Mouse (Mus musculus) MEL (cell line): Measurements from ENCODE around the gene Glra1. TPM values are rescaled to one million over a fixed set of nuclear protein-coding genes. Genes with fewer than 3 reads are reported as not detected.

Experiments
- DNase-seq: peaks from one replicate; pipeline ENCODE4 v3.0.0; 2011; ENCODE audit warnings: low read depth, low spot score
- H3K27ac ChIP-seq: 2 replicates; pipeline ENCODE4 v1.5.1; 2012; ENCODE audit warnings: low read depth, mild to moderate bottlenecking, control low read depth, low read length, moderate library complexity; ENCODE audit not compliant: control insufficient read depth
- H3K27me3 ChIP-seq, 2 experiments: fragments of 150-350 bp in 1 of 2; sonication (generic) in 1 of 2; 2 replicates each; pipeline ENCODE4 v1.6.1; 2012; ENCODE audit warnings: low read length in 2 of 2, mild to moderate bottlenecking in 2 of 2, improper control_type of control experiment in 1 of 2, moderate library complexity in 1 of 2; ENCODE audit not compliant: insufficient read depth in 2 of 2, control insufficient read depth in 1 of 2
- H3K36me3 ChIP-seq, 2 experiments: 2 replicates each; pipeline ENCODE4 v1.6.1; 2012 to 2014; ENCODE audit warnings: low read length in 2 of 2, improper control_type of control experiment in 1 of 2, inconsistent platforms in 1 of 2, mild to moderate bottlenecking in 1 of 2; ENCODE audit not compliant: insufficient read depth in 2 of 2, control insufficient read depth in 1 of 2
- H3K4me1 ChIP-seq, 2 experiments: fragments of 150-350 bp in 1 of 2; sonication (generic) in 1 of 2; 2 replicates each; pipeline ENCODE4 v1.6.1; 2012; ENCODE audit warnings: low read length in 2 of 2, improper control_type of control experiment in 1 of 2, mild to moderate bottlenecking in 1 of 2; ENCODE audit not compliant: insufficient read depth in 2 of 2, control insufficient read depth in 1 of 2
- H3K4me3 ChIP-seq, 2 experiments: fragments of 150-350 bp in 1 of 2; sonication (generic) in 1 of 2; 2 replicates each; pipeline ENCODE4 v1.5.1; 2012; ENCODE audit warnings: low read depth in 2 of 2, low read length in 2 of 2, mild to moderate bottlenecking in 2 of 2, moderate library complexity in 2 of 2, control low read depth in 1 of 2, improper control_type of control experiment in 1 of 2; ENCODE audit not compliant: control insufficient read depth in 1 of 2, insufficient read depth in 1 of 2
- H3K79me2 ChIP-seq: 2 replicates; pipeline ENCODE4 v1.6.1; 2012; ENCODE audit warnings: mild to moderate bottlenecking, low read length, moderate library complexity; ENCODE audit not compliant: control insufficient read depth, poor library complexity, insufficient read depth
- H3K9ac ChIP-seq: 2 replicates; pipeline ENCODE4 v1.6.1; 2012; ENCODE audit warnings: low read depth, mild to moderate bottlenecking, control low read depth, low read length, moderate library complexity; ENCODE audit not compliant: control insufficient read depth, poor library complexity, severe bottlenecking
- H3K9me3 ChIP-seq: fragments of 150-350 bp; sonication (generic); replicated peaks from 2 replicates; pipeline ENCODE4 v1.6.1; 2012; ENCODE audit warnings: mild to moderate bottlenecking, low read length, improper control_type of control experiment, moderate library complexity; ENCODE audit not compliant: insufficient read depth
- BHLHE40 ChIP-seq: IDR thresholded peaks from 2 replicates; pipeline ENCODE4 v1.6.1; 2012; ENCODE audit warnings: low read depth, mild to moderate bottlenecking, inconsistent platforms, low read length, improper control_type of control experiment, borderline replicate concordance
- EP300 ChIP-seq, 2 experiments: IDR thresholded peaks; 2 replicates each; pipeline ENCODE4 v1.6.1; 2011; ENCODE audit warnings: improper control_type of control experiment in 2 of 2, low read length in 2 of 2, low read depth in 1 of 2, mild to moderate bottlenecking in 1 of 2
- ETS1 ChIP-seq: IDR thresholded peaks from 2 replicates; pipeline ENCODE4 v1.6.1; 2012; ENCODE audit warnings: low read depth, mild to moderate bottlenecking, inconsistent platforms, low read length, improper control_type of control experiment, moderate library complexity
- GATA1 ChIP-seq: IDR thresholded peaks from 2 replicates; pipeline ENCODE4 v1.6.1; 2011; ENCODE audit warnings: low read depth, low read length, improper control_type of control experiment
- JUND ChIP-seq: IDR thresholded peaks from 2 replicates; pipeline ENCODE4 v1.6.1; 2011; ENCODE audit warnings: low read depth, mild to moderate bottlenecking, improper control_type of control experiment, low read length
- MAX ChIP-seq: IDR thresholded peaks from 2 replicates; pipeline ENCODE4 v1.6.1; 2011; ENCODE audit warnings: low read length, improper control_type of control experiment
- MAZ ChIP-seq: IDR thresholded peaks from 2 replicates; pipeline ENCODE4 v1.6.1; 2012; ENCODE audit warnings: low read depth, mild to moderate bottlenecking, inconsistent platforms, low read length, improper control_type of control experiment
- MYC ChIP-seq: IDR thresholded peaks from 2 replicates; pipeline ENCODE4 v1.6.1; 2011; ENCODE audit warnings: low read depth, mild to moderate bottlenecking, low read length, improper control_type of control experiment, moderate library complexity
- POLR2AphosphoS2 ChIP-seq: IDR thresholded peaks from 2 replicates; pipeline ENCODE4 v1.6.1; 2011; ENCODE audit warnings: low read length, improper control_type of control experiment
- RAD21 ChIP-seq: IDR thresholded peaks from 2 replicates; pipeline ENCODE4 v1.6.1; 2011; ENCODE audit warnings: mild to moderate bottlenecking, low read depth, low read length, improper control_type of control experiment
- RCOR1 ChIP-seq: IDR thresholded peaks from 2 replicates; pipeline ENCODE4 v1.6.1; 2012; ENCODE audit warnings: low read depth, mild to moderate bottlenecking, inconsistent platforms, low read length, improper control_type of control experiment
- SMC3 ChIP-seq: IDR thresholded peaks from 2 replicates; pipeline ENCODE4 v1.6.1; 2011; ENCODE audit warnings: low read depth, low read length, improper control_type of control experiment
- TAL1 ChIP-seq: IDR thresholded peaks from 2 replicates; pipeline ENCODE4 v1.6.1; 2012; ENCODE audit warnings: mild to moderate bottlenecking, inconsistent platforms, low read length, moderate library complexity, mixed read lengths
- TBP ChIP-seq: IDR thresholded peaks from 2 replicates; pipeline ENCODE4 v1.8.0; 2011; ENCODE audit warnings: low read depth, low read length, improper control_type of control experiment
- TCF12 ChIP-seq: IDR thresholded peaks from 2 replicates; pipeline ENCODE4 v1.6.1; 2014; ENCODE audit warnings: low read depth, mild to moderate bottlenecking, inconsistent platforms, low read length, improper control_type of control experiment, moderate library complexity
- USF1 ChIP-seq: IDR thresholded peaks from 2 replicates; pipeline ENCODE4 v1.6.1; 2014; ENCODE audit warnings: low read depth, mild to moderate bottlenecking, inconsistent platforms, low read length, improper control_type of control experiment, moderate library complexity
- ZC3H11A ChIP-seq: IDR thresholded peaks from 2 replicates; pipeline ENCODE4 v1.6.1; 2012; ENCODE audit warnings: low read depth, mild to moderate bottlenecking, inconsistent platforms, low read length, improper control_type of control experiment
- ZMIZ1 ChIP-seq: IDR thresholded peaks from 2 replicates; pipeline ENCODE4 v1.6.1; 2012; ENCODE audit warnings: low read depth, mild to moderate bottlenecking, inconsistent platforms, low read length, improper control_type of control experiment, moderate library complexity
- ZNF384 ChIP-seq: IDR thresholded peaks from 2 replicates; pipeline ENCODE4 v1.6.1; 2012; ENCODE audit warnings: low read depth, mild to moderate bottlenecking, inconsistent platforms, low read length, improper control_type of control experiment
- polyA plus RNA-seq, 2 experiments: library from polyadenylated mRNA; stranded (reverse) in 1 of 2; unstranded in 1 of 2; fragments of >175 nt in 1 of 2; fragments of >200 nt in 1 of 2; gene quantifications; 2 replicates each; pipeline versions ENCODE4 v1.2.1 to v1.2.4; 2012; ENCODE audit warnings: low replicate concordance in 2 of 2, low read depth in 1 of 2; ENCODE audit not compliant: insufficient read length in 2 of 2, insufficient read depth in 1 of 2, missing spikeins in 1 of 2
- total RNA-seq: library from RNA; depleted of rRNA; stranded (reverse); fragments of 300-350 nt; gene quantifications from 2 replicates; pipeline ENCODE4 v1.2.3, GENCODE M21; 2012

The Glra1 gene
- total and polyA plus RNA-seq, 3 experiments, result not detected

GRCm38 (mm10) chr11:55468012-55468411, 140.0 kb downstream of the Glra1 start:
- Histone ChIP-seq H3K79me2 (peaks cover 45% of the 10 kb centered on the region), H3K4me1 (peaks cover 5 to 11% of the 10 kb centered on the region in 2 experiments), H3K9ac (peak overlapping the region; percentile 89), H3K9me3 (no peaks in the 10 kb centered on the region), H3K36me3 (peaks cover 11 to 21% of the 10 kb centered on the region in 2 experiments), H3K27ac (peak overlapping the region; percentile 95), H3K27me3 (no peaks in the 10 kb centered on the region), H3K4me3 (peak overlapping the region; percentile 63 to 69)
- TF ChIP-seq MAX (peak; percentile 75), MYC (no peak)
- DNase-seq, result no peak

DNA sequence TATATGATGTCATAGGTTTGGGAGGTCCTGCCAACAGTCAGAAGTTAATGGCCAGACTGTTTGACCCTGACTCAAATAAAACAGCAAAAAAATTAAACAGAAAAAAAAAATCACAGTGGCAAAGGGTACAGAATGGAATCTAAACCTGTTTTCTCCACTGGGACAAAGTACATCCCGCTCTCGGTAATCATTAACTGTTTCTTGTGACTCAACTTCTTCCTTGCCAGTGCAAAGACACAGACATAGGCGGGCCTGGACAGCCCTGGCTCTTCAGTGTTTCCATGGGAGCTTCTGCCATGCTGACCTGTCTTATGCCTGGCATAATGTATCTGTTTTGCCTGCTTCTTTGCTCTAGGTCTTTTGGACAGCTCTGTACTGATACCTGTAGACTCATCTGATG, 142.8 kb downstream of the Glra1 start:
- Histone ChIP-seq H3K79me2 (peaks cover 25% of the 10 kb centered on the region), H3K4me1 (peaks cover 5 to 18% of the 10 kb centered on the region in 2 experiments), H3K36me3 (peaks cover 0 to 11% of the 10 kb centered on the region in 2 experiments; a peak in 2 of 4 replicates), H3K9ac (no peak overlapping the region), H3K9me3 (no peaks in the 10 kb centered on the region), H3K27me3 (no peaks in the 10 kb centered on the region), H3K27ac (no peak overlapping the region), H3K4me3 (no peak overlapping the region)
- no peak for DNase-seq
- TF ChIP-seq TBP, result no peak
- no peak for TF ChIP-seq MAZ
- no peak for TF ChIP-seq POLR2AphosphoS2
- no peak for TF ChIP-seq ZNF384
- TF ChIP-seq JUND, result no peak
- TF ChIP-seq TAL1, result no peak
- TF ChIP-seq RCOR1, result no peak
- no peak for TF ChIP-seq TCF12
- TF ChIP-seq MAX, result no peak
- TF ChIP-seq ZMIZ1, result no peak
- TF ChIP-seq SMC3, result no peak
- no peak for TF ChIP-seq RAD21
- TF ChIP-seq EP300 (IDR thresholded peaks at IDR 0.05; ENCODE audit: low read depth in 1 of 2, low read length in 2 of 2), result no peak
- no peak for TF ChIP-seq GATA1
- TF ChIP-seq ZC3H11A, result no peak
- no peak for TF ChIP-seq BHLHE40
- no peak for TF ChIP-seq ETS1
- TF ChIP-seq USF1, result no peak
